Mouse (Mus musculus) right cerebral cortex, adult 18-20 months (tissue): ENCODE data around the gene Cdkn2d.

ENCODE experiments used
- DNase-seq: peaks from one replicate; pipeline ENCODE4 v3.0.0; 2022; ENCODE audit warnings: mixed read lengths

Gene Cdkn2d

GRCm38 (mm10) chr9:21243826-21244427 is 47.3 kb downstream of the Cdkn2d start:
- DNase-seq: no peak

GRCm38 (mm10) chr9:21241343-21241742 is 49.9 kb downstream of the Cdkn2d start:
- DNase-seq: peak; percentile 80

GRCm38 (mm10) chr9:21239465-21239848 is 51.8 kb downstream of the Cdkn2d start:
- no peak for DNase-seq

- DNase-seq: peak; percentile 76
These were observed 52.3 kb downstream of the Cdkn2d start, which contains the start of gene Keap1 for GRCm38 (mm10) chr9:21238733-21239464. Gene Keap1, minus strand, starts transcription at chr9:21239361.
